Mouse (Mus musculus): ENCODE measurements around the gene Abcb8.

Gene Abcb8

DNA sequence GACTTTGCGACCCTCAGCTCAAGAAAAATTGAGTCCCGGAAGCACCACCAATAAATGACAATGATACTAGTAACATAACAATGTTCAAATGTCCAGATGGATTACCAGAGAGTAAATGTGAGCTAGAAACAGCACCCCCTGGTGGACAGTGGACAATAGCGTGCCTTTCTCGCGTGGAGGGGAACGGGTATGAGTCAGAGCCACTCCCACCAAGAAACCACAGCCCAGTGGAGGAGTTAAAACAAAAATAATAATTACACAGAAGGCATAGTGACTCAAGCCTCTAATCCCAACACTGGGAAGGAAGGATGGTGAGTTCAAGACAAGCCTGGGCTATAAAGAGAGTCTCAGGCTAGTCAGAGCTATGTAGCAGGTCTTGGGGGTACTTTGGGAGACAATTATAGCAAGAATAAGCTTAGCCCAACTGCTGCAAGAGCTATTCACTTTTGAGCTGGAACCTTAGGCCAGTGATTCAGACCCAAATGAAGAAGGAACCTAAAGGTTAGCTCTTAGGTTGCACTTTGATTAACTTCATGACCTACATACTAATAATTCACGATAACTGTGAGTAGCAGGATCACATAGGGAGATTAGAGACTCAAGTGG lies at the start of gene Abcb8:
TSS of gene Abcb8 (plus strand) at position 272 of the 606 bp plus-strand sequence.
- DNase-seq: peak; percentile 98

DNA sequence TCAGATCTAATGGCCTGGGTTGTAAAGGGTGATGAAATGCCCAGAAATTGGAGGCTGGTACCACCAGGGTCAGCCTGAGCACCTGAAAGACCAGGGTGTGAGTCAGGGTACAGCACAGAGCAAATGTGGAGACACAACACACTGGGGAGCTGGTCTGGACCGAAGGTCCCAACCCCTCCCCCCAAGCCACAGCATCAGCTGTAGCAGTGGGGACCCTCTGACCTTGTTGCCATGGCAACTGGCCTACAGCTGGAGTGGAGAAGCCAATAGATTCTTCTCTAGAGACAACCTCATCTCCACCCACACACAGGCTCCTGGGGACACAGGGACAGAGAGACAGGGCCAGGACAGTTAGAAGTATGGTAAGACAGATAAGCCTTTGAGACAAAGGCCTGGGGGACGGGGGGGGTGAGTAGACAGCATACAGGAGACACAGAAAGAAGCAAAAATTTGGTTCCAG lies 49.5 kb upstream of the Abcb8 start:
- DNase-seq: peak; percentile 84

DNA sequence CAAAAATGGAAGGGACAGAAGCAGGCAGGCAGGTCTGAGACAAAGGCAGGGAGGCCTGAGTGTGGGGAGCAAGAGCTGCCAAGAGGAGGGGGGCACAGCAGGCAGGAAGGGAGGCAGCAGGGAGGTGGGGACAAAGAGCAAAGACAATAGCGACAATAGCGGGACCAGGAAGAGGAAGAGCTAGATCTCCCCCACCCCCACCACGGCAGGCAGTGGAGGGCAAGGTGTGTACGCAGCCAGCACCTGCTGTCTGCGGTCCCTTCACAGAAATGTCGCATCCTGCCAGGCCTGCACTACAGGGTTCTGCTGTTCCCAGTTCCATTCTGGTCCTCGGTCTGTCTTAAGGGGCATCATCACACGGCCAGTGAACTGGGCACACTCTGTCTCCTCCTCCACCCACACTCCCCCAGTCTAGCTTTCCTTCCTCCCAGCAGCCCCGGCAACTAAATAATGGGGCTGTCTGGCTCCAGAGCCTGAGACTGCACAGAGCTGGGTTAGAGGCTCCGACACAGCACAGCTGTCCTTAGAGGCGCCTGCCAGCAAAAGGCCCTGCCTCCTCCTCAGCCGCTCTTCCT lies 48.9 kb upstream of the Abcb8 start:
- no peak for DNase-seq

DNA sequence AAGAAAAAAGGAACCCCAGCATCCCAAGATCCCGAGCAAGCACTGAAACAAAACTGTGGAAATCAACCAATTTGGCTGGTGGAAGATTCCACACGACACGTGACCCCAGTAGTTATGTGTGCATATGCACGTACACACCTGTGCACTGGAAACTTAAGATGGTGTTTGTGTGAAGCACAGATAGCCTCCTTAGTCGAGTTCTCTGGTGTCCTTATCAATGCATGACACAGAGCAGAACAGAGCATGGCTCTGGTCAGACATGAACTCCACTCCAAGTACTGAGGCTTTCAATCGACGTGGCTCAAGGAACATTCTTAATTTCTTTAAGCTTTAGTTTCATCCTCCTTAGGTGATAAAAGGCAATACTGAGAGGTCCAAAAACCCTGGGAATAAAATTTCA lies 47.1 kb upstream of the Abcb8 start:
- no peak for DNase-seq

DNA sequence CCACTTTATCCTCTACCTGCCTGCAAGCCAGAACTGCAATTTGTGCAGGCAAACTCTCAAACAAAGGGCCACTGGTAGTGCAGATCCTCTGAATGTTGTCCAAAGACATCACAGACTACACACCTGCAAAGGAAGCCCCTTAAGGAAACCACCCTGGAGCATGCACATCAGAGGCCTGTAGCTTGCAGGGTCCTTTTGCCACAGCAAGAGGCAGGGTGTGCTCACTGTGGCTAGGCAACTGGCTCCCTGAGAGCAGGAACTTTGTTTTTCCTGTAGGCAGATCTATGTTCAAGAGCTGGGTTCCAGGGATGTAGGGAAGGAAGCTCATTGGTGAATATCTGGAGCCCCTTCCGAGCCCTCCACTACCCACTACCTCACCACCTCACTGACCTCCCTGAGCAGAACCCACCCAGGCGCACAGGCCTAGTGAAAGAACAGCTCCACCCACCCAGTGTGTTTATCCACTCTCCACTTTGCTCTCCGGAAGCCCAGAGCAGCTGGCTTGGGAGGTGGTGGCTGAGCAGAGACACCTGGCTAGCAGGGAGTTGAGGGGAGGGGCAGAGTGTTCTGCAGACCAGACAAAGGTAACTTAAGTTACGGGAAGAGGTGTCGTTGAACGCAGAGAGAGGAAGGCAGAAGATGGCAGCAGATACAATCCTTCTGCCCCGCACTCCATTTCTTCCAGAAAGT lies 46.1 kb upstream of the Abcb8 start:
- no peak for DNase-seq

DNA sequence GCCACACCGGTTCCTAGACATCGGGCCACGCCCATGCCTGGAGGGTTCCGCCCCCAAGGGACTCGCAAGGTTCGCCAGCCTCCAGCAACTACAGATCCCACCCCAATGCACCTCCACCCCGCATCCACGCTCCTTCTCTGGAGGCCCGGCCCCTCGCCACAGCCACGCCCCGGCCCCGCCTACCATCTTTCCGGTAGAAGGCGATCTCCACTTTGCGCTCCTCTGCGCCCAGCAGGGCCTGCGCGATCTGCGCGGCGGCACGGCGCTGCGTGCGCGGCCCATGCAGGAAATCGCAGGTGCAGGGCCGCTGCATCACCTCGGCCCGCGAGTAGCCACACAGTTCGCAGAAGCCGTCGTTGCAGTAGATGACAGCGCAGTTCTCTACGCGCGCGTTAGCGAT lies 45.3 kb upstream of the Abcb8 start:
- DNase-seq: peak; percentile 96

DNA sequence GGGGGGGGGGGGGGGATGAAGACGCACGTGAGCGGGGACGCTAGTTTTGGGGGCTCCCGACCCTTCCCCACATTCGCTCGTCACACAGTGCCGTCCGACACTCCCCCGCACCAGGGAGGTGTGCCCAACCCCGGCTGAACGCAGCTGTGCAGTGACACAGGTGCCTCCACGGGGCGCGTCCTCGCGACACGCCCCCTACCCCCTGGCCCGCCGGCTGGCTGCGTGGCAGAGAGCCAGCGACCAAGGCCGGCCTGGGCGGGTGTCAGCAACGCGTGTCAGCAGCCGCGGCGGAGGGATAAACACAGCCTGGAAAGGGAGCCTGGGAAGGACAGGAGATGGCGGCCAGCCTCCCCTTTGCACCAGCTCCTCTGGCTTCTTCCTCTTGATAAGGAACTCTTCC lies 44.9 kb upstream of the Abcb8 start:
- peak; percentile 92 for DNase-seq

DNA sequence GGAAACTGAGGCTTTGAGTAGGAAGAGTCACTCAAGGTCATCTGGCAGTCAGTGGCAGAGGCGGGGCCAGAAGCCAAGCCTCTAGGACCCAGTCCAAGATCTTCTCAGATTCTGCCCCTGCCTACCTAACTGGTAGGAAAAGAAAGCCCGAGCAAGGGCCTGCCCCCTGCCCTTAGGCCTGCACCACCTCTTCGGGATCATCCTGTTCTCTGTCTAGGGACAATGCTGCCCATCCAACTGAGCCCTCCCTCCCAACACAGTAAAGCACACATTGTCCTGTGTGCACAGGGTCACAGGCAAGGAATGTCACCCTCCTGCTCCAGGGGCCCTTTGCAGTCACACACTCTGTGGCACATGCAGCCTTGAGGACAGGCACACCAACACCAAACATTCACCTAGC lies 43.4 kb upstream of the Abcb8 start:
- DNase-seq: peak; percentile 98

DNA sequence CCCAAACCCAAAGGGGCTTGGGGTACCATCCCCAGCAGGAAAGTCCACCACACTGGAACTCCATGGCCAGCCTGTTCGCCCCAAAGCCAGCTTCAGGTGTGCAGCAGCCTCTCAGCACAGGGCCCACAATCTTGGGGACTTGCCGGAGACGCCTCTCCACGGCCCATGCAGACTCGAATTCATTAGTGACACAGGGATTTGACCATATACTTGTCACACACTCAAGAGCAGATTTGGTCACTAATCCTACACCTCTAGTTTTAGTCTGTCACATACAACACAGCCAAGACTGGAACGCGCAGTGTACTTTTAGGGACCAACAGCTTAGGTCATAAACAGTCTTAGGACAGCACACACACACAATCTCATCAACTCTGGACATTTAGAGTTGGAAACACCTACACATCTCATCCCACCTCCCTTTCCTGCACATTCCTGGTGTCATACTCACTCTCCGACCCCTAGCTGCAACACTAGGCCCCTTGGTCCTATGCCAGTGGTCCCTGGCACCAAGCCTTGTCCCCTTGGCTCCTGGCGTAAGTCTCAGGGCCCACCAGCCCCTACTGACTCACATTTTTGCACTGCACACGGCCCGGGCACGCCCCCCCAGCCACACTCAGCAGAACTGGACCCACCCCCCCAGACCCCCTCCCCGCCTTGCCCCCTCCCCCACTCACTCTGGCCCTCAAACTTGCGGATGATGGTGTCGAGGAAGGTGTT lies 42.8 kb upstream of the Abcb8 start:
- DNase-seq: no peak

DNA sequence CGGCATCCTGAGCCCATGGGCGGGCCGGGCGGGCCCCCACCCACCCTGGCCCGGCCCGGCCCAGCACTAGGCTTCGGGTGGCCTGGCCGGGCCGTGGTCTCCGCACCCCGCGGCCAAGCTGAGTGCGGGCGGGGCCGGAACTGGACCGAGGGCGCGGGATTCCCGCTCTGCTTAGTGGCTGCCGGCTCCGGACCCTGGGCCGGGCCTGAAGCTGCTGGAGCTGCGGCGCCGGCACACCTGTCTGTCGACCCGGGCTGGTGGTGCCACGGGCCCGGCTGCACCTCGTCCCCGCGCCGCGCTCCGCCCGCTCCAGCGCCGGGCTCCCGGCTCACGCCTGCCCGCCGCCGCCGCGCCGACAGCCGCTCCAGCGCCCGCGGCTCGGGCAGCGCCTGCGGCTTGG lies 42.2 kb upstream of the Abcb8 start, which contains the start of gene Kcnh2:
TSS of gene Kcnh2 (minus strand) at position 327 of the 400 bp plus-strand sequence.
- no peak for DNase-seq

DNA sequence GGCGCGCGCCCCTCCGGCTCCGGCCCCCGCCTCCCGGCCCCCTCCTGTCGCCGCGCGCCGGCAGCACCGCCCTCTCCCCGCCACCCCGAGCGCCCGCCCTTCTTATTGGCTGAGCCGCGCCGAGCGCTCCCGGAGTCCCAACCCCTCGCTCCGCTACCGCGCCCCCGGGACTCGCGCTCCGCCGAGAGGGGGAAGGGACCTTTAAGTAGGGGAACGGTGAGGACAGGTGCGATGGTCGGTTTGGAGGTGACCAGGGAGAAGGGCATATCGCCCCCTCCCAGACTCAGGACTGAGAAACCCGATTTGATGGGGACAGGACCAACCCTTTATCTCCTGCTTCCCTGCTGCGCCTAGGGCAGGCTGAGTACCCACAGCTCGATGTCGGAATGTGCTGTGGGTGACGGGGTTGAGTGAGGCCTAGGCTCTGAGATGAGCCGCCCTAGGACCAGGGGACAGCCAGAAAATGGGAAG lies 41.7 kb upstream of the Abcb8 start:
- DNase-seq: peak; percentile 99

DNA sequence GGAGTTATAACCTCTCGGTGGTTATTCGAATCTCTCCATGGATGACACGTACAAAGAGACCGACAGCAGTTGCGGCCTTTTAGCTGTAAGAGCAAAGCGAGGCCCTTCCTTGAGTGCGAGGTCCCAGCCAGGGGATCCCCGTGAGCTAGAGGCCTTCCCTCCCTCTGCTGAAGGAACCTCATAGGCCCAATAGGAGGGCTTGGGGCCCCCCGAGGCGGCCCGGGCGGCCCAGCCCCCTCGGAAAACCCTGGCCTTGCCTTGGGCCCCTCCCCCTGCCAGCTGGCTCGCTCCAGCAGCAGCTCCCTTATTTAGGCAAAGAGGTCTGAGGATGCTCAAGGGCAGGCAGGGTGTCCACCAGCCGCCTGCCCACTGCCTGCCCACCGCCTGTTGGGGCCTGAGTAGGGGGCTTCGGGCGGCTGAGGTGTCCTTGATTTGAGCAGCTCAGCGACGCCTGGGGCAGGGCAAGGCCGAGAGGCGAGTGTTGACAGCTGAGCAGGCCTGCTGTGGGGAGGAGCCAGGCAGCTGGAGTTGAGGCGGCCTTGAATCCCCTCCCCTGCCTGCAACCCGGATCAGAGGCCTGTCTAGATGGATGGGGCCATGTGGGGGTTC lies 41.1 kb upstream of the Abcb8 start:
- peak; percentile 97 for DNase-seq

DNA sequence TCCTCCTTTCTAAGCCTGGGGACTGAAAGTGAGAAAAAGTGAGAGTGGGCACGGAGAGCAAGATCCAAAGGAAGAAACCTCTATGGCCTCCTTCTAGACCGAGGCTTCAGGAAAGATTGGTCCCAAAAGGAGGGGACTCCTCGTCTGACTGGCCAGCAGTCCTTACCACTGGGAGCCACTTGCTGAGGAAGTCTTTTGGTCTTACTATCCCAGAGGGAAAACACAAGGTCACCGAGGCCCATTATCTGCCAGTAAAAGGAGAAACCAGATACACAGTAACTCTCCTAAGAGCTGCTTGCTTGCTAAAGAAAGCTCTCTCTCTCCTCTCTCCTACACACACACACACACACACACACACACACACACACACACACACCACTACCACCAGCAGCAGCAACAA lies 40.1 kb upstream of the Abcb8 start:
- DNase-seq: no peak

DNA sequence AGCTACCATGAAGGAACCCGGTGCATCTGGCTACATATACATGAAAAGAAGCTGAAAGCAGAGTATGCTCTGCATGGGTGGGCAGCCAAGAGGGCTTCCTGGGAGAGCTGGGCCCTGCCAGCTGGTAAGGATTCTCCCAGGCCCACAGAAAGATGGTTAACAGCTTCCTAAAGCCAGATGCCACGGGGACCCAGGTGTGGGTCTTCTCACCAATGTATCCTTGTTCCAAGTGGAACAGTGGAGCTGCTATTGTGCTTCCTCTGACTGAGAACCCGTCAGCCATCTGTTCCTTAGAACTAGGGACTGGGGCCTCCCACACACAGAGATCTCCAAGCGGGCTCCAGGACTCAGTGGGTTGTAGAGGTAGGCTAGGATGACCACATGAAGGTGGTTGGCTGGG lies 36.7 kb upstream of the Abcb8 start:
- no peak for DNase-seq

DNA sequence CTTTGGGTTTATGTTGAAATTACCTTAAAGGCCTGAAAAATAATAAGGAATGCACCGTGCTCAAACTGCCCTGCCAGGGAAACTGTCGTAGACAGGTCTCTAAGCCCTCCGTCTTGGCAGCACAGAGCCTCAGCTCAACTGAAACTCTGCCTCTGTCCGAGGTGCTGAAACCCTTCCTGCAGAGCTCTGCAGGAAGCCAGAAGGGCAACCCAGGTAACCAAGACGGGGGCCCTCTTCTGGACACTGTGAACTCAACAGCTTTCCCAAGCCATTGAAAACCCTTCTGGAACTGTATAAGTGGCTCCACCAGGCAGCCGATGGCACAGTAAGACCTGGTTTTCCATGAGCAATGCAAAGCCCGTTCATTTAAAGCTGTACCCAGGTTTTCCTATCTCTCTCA lies 36.0 kb upstream of the Abcb8 start:
- peak; percentile 93 for DNase-seq

DNA sequence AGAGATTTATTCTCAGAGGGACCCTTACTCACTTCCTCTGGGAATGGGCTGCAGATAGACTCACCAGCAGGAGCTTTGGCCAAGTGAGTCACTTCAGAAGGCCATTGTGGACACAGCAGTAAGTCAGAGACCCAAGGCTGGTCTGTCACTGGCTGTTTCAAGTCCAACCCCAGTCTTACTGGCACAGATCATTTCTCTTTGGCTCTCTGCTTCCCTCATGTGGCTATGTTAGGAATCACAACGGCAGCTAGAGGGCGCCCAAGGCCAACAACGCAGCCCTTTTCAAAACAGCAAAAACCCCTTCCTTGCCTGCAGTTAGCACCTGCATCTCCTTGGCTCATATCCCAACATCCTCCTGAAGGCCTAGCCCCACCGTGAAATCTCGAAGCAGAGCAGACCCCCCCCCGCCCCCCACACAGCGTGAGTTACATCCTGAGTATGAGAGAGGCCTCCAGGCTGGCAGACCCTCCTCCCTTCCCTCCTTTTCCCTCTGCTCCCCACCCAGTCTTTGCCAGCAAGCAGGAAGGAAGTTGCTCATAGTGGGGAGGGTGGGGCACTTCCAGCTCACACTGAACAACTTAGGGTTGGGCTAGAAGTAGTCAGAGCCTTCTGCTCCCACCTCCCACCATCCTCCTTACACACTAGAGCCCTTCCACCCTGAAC lies 32.5 kb upstream of the Abcb8 start:
- DNase-seq: peak; percentile 98

DNA sequence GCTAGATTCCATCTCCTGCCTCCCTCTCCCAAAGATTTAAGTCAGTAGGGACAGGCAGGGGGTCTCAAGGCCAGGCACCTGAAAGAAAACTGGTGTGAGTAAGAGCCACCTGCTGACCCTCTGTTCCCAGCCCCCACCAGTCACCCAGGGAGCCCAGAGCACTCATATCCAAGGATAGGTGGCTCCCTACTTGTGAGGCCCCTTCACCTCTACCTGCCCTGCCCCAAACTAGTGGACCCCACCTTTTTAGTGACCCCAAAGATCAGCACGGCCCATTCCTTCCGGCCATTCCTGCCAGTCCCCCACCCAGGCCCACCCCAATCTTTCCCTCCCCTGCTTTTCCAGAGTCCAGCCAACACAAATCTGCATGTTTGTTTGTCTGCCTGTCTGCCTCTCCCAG lies 30.0 kb upstream of the Abcb8 start:
- peak; percentile 91 for DNase-seq

DNA sequence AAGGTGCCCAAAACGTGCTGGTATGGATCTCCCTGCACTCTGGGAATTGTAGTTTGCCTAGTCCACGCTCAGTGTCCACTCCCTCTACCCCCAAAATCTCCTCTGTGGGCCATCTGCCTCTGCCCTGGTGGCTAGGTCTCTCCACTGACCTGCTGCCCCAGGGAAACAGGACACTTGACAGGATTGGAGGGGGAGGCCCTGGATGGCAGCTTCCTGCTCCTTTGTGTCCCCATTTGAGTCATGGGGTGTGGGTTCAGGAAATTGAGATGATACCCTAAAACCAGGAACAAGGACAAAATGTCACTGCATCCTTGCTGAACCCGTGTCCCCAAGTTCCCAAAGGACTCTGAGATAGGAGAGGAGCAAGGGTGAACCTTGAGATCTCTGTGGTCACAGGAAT lies 29.4 kb upstream of the Abcb8 start:
- DNase-seq: peak; percentile 95

DNA sequence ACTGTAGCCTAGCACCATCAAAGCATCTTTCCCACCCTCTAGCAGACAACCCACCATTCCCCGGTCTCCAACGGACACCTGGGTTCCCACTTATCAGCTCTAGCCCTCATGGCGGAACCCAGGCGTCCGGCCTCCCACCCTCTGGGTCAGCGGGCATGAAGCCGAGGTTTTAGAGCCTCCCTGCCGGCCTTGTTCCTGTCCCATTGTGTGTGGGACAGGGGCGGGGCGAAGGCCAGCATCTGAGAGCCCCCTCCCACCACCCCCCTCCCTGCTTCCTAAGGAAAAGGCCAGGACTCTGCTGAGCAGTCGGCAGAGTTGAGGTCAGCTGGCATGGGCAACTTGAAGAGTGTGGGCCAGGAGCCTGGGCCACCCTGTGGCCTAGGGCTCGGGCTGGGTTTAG lies 29.0 kb upstream of the Abcb8 start, which contains the start of gene Nos3:
TSS of gene Nos3 (plus strand) at position 303 of the 400 bp plus-strand sequence.
- DNase-seq: peak; percentile 99

DNA sequence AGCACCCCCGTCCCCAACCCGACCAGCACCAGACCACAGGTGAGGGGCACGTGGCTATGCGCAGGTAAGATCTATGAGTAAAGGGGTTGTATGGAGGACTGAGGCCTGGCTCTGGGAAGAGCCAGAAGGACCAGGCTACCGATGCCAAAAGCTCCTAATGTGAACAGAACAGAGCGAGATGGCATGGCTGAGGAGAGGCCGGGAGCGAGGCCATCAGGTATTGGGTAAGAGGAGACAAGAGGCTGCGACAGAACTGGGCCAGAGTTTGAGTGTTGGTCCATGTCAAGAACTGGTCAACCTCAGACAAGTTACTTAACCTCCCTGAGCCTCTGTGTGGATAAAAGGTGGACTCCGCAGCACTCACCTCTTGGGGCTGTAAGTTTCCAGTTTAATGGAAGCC lies 28.5 kb upstream of the Abcb8 start:
- no peak for DNase-seq

DNA sequence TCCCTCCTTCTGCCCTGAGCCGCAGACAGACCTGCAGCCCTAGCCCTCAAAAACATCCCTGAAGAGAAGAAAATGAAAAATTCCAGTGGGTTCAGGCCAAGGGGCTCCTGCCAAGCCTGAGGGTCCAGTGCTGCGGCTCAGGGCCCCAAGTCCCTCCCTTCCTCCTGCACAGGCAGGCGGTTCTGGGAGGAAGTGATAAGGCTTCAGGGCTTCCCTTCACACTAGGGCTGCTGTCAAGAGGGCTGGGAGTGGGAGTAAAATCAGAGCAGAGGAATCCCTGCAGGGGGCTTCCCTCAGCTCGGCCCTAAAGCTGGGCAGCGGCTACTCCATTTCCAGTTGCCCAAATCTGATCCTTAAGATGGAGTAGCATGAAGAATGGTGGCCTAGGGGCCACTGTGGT lies 27.9 kb upstream of the Abcb8 start:
- DNase-seq: peak; percentile 97

DNA sequence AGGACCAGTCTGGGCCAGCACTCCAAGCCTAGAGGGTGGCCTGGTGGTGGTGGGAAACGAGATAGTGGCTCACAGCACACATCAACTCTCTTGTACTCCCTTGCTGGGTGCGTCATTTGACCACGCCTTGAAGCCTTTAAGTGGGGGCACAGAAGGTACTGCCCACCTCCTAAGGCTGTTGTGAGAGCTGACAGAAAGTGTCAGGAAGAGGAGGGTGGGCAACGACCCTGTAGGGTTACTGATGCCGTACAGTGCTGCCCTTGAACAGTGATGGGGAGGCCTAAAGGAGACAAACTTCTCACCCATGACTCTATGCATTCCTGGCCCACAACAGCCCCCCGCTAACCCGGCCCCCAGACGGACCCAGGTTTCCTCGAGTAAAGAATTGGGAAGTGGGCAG lies 27.0 kb upstream of the Abcb8 start:
- DNase-seq: peak; percentile 90

All from heart, adult 11 months (tissue).